Mouse (Mus musculus): ENCODE results near the gene Rasgef1b. TPM values are rescaled to one million over a fixed set of nuclear protein-coding genes. Genes with fewer than 3 reads are reported as not detected.

Gene Rasgef1b
- polyA plus RNA-seq, 1 experiment from 2014 or later: 16.3 TPM

DNA sequence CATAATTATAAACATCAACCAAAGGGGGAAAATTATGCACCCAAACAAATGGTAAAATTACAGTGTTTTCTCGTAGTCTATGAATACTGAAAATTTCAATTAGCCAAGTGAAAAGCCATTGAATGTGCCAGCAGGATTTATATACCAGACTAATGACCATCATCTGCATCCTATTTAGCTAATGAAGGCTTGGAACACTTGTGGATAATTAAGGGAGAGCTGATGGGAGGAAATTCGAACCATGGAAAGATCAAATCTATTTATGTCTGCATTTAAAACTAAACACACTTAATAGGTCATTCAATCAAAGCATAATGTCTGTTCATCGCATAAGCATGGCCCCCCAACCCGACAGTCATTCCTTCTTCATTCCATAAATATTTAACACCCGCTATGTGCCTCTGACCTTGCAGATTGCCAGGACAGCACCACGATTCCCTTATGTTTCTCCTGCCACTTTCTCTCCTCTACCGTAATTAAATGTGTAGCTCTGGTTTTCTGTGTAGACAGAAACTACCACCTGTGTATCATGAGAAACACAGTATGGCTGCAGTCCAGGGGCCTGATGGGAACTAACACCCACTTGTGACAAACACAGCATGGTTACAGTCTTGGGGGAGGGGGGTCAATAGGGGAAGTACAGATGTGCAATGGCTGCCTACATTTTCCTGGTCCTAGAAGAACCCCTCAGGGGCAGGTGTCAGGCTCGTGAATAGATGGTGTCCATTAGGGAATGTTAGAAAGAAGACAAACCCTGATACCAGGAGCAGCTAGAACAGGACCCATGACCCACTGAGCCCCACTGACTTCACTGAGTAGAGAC, 164.2 kb downstream of the Rasgef1b start:
- no peaks in the 10 kb centered on the region for H3K27me3 ChIP-seq
- no peaks in the 10 kb centered on the region for H3K9me3 ChIP-seq
- 0 out of 2 replicates have a peak, but pooled peaks cover 5% of the 10 kb centered on the region for H3K4me1 ChIP-seq
- no peak overlapping the region for H3K27ac ChIP-seq
- WGBS: 52% methylated on average over 8 of the region's 8 CpGs
- no peaks in the 10 kb centered on the region for H3K36me3 ChIP-seq
- no peak overlapping the region for H3K9ac ChIP-seq
- H3K4me3 ChIP-seq: no peak overlapping the region
- H3K4me2 ChIP-seq: no peak overlapping the region
- ATAC-seq (ENCODE audit: borderline replicate concordance, extremely low read depth, low FRiP score, low TSS enrichment): no peak

- no peak for ATAC-seq (ENCODE audit: borderline replicate concordance, extremely low read depth, low FRiP score, low TSS enrichment)
- H3K27ac ChIP-seq: no peak overlapping the region
Observed at GRCm38 (mm10) chr5:99562096-99562495, 166.8 kb downstream of the Rasgef1b start.

GRCm38 (mm10) chr5:99559814-99560213, 169.1 kb downstream of the Rasgef1b start:
- 0 out of 2 replicates have a peak, but pooled peaks cover 6% of the 10 kb centered on the region for H3K4me1 ChIP-seq
- H3K9ac ChIP-seq: no peak overlapping the region
- no peak overlapping the region for H3K27ac ChIP-seq
- H3K27me3 ChIP-seq: no peaks in the 10 kb centered on the region
- WGBS: 27% methylated on average over 3 of the region's 3 CpGs
- ATAC-seq (ENCODE audit: borderline replicate concordance, extremely low read depth, low FRiP score, low TSS enrichment): no peak
- H3K4me2 ChIP-seq: no peak overlapping the region
- H3K9me3 ChIP-seq: no peaks in the 10 kb centered on the region
- no peak overlapping the region for H3K4me3 ChIP-seq
- no peaks in the 10 kb centered on the region for H3K36me3 ChIP-seq

More at GRCm38 (mm10) chr5:99562096-99562495, 166.8 kb downstream of the Rasgef1b start:
- Histone ChIP-seq H3K27me3 (no peaks in the 10 kb centered on the region), H3K4me3 (no peak overlapping the region), H3K9ac (no peak overlapping the region), H3K4me2 (no peak overlapping the region), H3K36me3 (no peaks in the 10 kb centered on the region), H3K9me3 (no peaks in the 10 kb centered on the region), H3K4me1 (0 out of 2 replicates have a peak, but pooled peaks cover 6% of the 10 kb centered on the region)
- WGBS: 78% methylated on average over 6 of the region's 6 CpGs

- H3K27me3 ChIP-seq: no peaks in the 10 kb centered on the region
- WGBS: 53% methylated on average over 9 of the region's 9 CpGs
- no peak overlapping the region for H3K9ac ChIP-seq
- H3K4me3 ChIP-seq: no peak overlapping the region
- no peaks in the 10 kb centered on the region for H3K9me3 ChIP-seq
- no peaks in the 10 kb centered on the region for H3K36me3 ChIP-seq
- no peak for ATAC-seq (ENCODE audit: borderline replicate concordance, extremely low read depth, low FRiP score, low TSS enrichment)
- H3K4me1 ChIP-seq: 0 out of 2 replicates have a peak, but pooled peaks cover 6% of the 10 kb centered on the region
- no peak overlapping the region for H3K4me2 ChIP-seq
- no peak overlapping the region for H3K27ac ChIP-seq
Observed at GRCm38 (mm10) chr5:99558231-99558630, 170.6 kb downstream of the Rasgef1b start.

GRCm38 (mm10) chr5:99552645-99553044, 176.2 kb downstream of the Rasgef1b start:
- no peak for ATAC-seq (ENCODE audit: borderline replicate concordance, extremely low read depth, low FRiP score, low TSS enrichment)
- Histone ChIP-seq H3K36me3 (no peaks in the 10 kb centered on the region), H3K4me2 (no peak overlapping the region), H3K9ac (no peak overlapping the region), H3K4me1 (no peaks in the 10 kb centered on the region), H3K27ac (no peak overlapping the region), H3K27me3 (no peaks in the 10 kb centered on the region), H3K9me3 (no peaks in the 10 kb centered on the region), H3K4me3 (no peak overlapping the region)
- 41% methylated on average over 7 of the region's 7 CpGs for WGBS

DNA sequence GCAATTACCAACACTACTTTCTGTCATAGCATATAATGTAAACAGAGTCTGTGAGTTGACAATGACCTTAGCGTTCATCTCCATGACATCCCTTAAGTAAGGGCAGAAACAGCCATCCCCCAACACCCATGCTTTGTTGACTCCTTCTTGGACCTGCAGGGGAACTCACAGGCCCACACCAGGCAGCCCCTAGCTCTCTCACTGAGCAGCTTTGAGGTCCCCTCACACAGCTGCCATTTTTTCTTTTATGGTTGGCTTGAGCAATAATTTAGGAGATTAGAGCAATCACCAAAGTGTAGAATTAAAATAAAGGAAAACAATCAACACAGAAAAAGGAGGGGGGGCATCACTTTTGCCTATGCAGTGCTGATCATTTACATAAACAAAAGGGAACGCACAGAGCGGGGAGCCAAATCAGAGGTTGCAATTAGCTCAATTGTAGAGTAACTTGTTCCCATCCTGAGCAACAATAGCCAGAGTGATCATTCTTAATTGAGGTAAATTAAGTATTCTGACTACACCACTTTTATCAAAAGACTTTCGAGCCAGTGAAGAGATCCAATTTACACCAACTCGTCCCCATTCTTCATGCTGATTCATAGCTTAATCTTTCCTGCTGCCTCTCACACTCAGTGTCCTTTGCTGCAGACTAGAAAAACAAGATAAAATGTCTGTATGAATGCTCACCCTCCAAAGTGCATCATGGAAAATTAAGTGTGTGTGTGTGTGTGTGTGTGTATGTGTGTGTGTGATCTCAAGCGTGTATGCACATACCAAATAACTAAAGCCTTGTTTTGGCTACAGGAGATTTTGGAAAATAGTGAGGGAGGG, 184.0 kb downstream of the Rasgef1b start:
- no peak overlapping the region for H3K4me2 ChIP-seq
- no peaks in the 10 kb centered on the region for H3K36me3 ChIP-seq
- no peak overlapping the region for H3K27ac ChIP-seq
- no peaks in the 10 kb centered on the region for H3K9me3 ChIP-seq
- H3K27me3 ChIP-seq: 0 out of 2 replicates have a peak, but pooled peaks cover 6% of the 10 kb centered on the region
- no peak overlapping the region for H3K9ac ChIP-seq
- WGBS: 60% methylated on average over 6 of the region's 6 CpGs
- no peak overlapping the region for H3K4me3 ChIP-seq
- no peaks in the 10 kb centered on the region for H3K4me1 ChIP-seq
- ATAC-seq (ENCODE audit: borderline replicate concordance, extremely low read depth, low FRiP score, low TSS enrichment): no peak

DNA sequence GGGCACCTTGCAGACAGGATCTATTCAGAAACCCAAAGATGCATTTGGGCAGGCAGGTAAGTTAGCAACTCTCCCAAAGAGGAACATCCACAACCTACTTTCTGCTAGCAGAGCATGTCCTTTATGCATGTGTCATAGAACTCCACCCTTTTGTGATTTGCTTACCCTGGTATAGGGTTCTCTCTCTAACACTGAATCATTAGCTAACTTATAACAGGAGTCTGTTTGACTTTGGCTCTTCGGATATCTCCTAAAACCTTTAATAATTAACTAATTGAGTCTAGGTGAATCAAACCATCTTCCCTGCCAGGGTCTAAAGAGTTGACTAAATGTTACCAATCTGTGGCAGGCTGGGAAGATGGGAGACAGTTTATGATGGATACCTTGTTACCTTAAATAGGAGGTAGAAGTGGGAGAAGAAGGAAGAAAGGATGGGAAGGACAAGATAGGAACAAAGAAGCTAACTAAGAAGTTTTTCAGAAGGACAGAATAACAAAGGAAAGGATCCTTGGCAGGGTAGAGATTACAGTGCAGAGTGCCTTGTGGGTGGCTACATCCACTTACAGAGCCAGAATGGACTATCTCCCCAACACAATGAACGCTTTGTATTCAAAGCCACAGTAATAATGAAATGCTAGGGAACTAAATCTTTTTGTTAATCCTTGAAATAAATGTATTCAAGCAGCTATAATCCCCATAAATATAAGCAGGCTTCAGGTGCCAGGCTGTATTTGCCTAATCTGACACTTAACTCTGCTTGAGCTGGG, 186.7 kb downstream of the Rasgef1b start:
- Histone ChIP-seq H3K9ac (no peak overlapping the region), H3K4me3 (no peak overlapping the region), H3K4me1 (no peaks in the 10 kb centered on the region), H3K9me3 (no peaks in the 10 kb centered on the region), H3K27me3 (0 out of 2 replicates have a peak, but pooled peaks cover 6% of the 10 kb centered on the region), H3K4me2 (no peak overlapping the region), H3K36me3 (no peaks in the 10 kb centered on the region), H3K27ac (no peak overlapping the region)
- WGBS: 70% methylated on average over 2 of the region's 2 CpGs
- no peak for ATAC-seq (ENCODE audit: borderline replicate concordance, extremely low read depth, low FRiP score, low TSS enrichment)

GRCm38 (mm10) chr5:99541321-99541895, 187.5 kb downstream of the Rasgef1b start:
- H3K27ac ChIP-seq: no peak overlapping the region
- no peaks in the 10 kb centered on the region for H3K9me3 ChIP-seq
- H3K9ac ChIP-seq: no peak overlapping the region
- 43% methylated on average over 11 of the region's 11 CpGs for WGBS
- H3K36me3 ChIP-seq: no peaks in the 10 kb centered on the region
- no peaks in the 10 kb centered on the region for H3K4me1 ChIP-seq
- no peak for ATAC-seq (ENCODE audit: borderline replicate concordance, extremely low read depth, low FRiP score, low TSS enrichment)
- H3K4me2 ChIP-seq: no peak overlapping the region
- 0 out of 2 replicates have a peak, but pooled peaks cover 6% of the 10 kb centered on the region for H3K27me3 ChIP-seq
- H3K4me3 ChIP-seq: no peak overlapping the region

- WGBS: 63% methylated on average over 7 of the region's 7 CpGs
- H3K4me1 ChIP-seq: no peaks in the 10 kb centered on the region
- no peak overlapping the region for H3K4me2 ChIP-seq
- no peak overlapping the region for H3K4me3 ChIP-seq
- H3K36me3 ChIP-seq: no peaks in the 10 kb centered on the region
- no peak overlapping the region for H3K27ac ChIP-seq
- no peak for ATAC-seq (ENCODE audit: borderline replicate concordance, extremely low read depth, low FRiP score, low TSS enrichment)
- no peaks in the 10 kb centered on the region for H3K9me3 ChIP-seq
- no peak overlapping the region for H3K9ac ChIP-seq
- no peaks in the 10 kb centered on the region for H3K27me3 ChIP-seq
Observed at GRCm38 (mm10) chr5:99533416-99533815, 195.4 kb downstream of the Rasgef1b start.

DNA sequence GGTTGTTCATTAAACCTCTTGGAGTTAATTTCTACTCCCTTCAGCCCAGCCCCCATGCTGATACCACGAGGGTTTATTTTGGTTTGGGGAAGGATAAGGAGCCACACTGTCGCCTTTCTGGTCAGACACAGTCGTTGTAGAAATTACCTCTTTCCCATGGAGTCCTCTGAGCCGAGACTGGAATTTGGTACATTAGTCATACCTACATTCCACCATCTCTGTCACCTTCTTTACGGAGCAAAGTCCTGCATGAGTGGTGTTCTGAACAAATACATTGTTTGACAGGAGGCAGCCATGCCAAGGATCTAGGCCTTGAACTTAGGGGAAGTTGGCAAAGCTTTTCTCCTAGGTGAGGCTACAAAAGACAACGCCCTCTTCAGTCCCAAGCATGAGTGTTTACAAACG, 202.1 kb downstream of the Rasgef1b start:
- no peak overlapping the region for H3K4me2 ChIP-seq

GRCm38 (mm10) chr5:99525649-99526048, 203.2 kb downstream of the Rasgef1b start:
- Histone ChIP-seq H3K4me1 (peaks cover 35% of the 10 kb centered on the region), H3K27ac (no peak overlapping the region), H3K4me2 (no peak overlapping the region), H3K4me3 (no peak overlapping the region), H3K9me3 (no peaks in the 10 kb centered on the region), H3K9ac (no peak overlapping the region), H3K27me3 (no peaks in the 10 kb centered on the region), H3K36me3 (no peaks in the 10 kb centered on the region)
- ATAC-seq (ENCODE audit: borderline replicate concordance, extremely low read depth, low FRiP score, low TSS enrichment): no peak
- 66% methylated on average over 4 of the region's 4 CpGs for WGBS

More for the DNA sequence above, 202.1 kb downstream of the Rasgef1b start:
- no peak for ATAC-seq (ENCODE audit: borderline replicate concordance, extremely low read depth, low FRiP score, low TSS enrichment)
- Histone ChIP-seq H3K4me3 (no peak overlapping the region), H3K27me3 (no peaks in the 10 kb centered on the region), H3K36me3 (no peaks in the 10 kb centered on the region), H3K9me3 (no peaks in the 10 kb centered on the region), H3K27ac (0 out of 2 replicates have a peak overlapping the region, but pooled peaks have one; percentile 26), H3K9ac (no peak overlapping the region), H3K4me1 (peaks cover 28% of the 10 kb centered on the region)
- WGBS: 43% methylated on average over 7 of the region's 7 CpGs
